Mouse (Mus musculus) activated CD4-positive, CD25-positive, alpha-beta regulatory T cell, adult 9 weeks (primary cell): ENCODE data around the gene Olfr957. TPM values are rescaled to one million over a fixed set of nuclear protein-coding genes. Genes with fewer than 3 reads are reported as not detected.

Experiments
- polyA plus RNA-seq: library from polyadenylated mRNA; unstranded; fragments of 100-300 nt; shearing (Covaris generic); gene quantifications from one replicate; pipeline ENCODE4 v1.2.1, GENCODE M21; 2017

Olfr957 gene
- not detected for polyA plus RNA-seq

DNA sequence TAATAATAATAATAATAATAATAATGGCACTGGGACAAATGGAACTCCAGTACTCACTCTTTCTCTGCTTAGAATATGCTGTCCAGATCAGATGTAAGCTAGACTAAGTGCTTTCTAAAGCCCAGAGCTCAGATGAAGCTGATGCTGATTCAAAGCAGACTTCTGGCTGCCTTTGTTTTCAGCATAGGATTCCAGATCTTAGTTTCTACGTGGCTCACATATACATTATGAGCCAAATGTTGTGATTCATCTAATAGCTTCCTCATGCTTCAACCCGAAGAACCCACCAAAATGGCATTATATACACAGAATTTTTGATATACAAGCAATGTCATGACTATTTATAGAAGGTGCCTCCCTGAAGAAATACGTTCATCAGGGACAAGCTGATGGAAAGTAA, at the start of gene Olfr957:
TSS of gene Olfr957 (minus strand) at position 279 of the 400 bp plus-strand sequence.

DNA sequence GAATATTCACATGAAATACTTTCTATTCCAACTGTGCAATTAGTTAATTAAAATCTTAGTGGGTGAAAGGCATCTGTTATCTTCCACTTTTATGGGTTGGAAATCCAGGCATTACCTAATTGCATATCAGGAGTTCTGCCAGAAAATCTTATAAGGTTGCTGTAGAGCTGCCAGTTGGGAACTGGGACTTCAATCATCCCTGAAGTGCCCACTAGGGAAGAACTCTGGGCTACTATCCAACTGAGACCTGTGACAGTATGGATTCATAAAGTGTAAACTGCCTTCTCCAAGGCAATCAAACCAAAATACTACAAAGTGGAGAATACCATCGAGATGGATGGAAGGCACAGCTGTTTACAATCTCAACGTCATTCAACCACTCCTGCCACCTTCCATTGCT, 38.3 kb upstream of the Olfr957 start, which contains the start of gene Olfr958:
TSS of gene Olfr958 (minus strand) at position 109 of the 400 bp plus-strand sequence.

DNA sequence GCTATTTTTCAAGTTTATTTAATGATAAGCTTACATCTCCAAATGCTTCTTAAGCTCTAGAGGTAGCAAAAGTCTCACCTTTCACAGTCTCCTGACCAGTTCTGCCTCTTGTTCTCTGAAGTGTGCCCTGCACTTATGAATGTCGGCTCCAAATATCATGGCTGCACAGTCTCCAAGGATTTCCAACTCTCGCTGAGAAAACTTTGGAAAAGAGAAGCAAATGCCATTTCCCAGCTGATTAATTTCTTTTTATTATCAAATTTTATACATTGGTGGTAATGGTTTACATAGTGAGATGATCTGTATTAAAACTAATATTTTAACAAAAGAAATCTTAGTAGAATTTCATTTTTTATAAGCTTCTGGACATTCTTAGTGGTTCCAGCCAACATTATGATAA, 21.7 kb downstream of the Olfr957 start, which contains the start of gene Olfr44:
TSS of gene Olfr44 (minus strand) at position 101 of the 400 bp plus-strand sequence.

DNA sequence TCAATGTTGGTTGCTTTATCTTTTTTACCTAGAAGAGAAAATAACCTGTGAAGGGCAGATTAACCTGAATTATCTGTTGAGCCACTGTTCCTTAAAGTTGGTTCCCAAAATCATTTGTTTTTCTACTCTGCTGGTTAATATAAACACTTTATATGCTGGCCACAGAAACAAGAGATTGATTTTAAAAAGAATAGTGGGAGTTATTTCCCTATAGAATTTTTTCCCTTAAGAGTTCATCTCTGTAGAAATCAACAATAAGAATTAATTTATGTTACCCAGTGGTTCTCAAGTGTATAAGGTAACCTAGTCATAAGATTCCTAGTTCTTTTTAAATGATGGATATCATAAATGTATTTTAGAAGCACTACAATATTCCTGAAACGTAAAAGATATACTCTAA, 43.8 kb downstream of the Olfr957 start, which contains the start of gene Olfr955:
TSS of gene Olfr955 (minus strand) at position 101 of the 400 bp plus-strand sequence.

Other genes starting within 250 kb of the Olfr957 start
- not detected for gene Olfr945, start 239.0 kb downstream of the Olfr957 start, polyA plus RNA-seq
- not detected for gene Olfr948, start 189.8 kb downstream of the Olfr957 start, polyA plus RNA-seq
- not detected for gene Olfr951, start 128.4 kb downstream of the Olfr957 start, polyA plus RNA-seq
- not detected for gene Olfr952, start 88.7 kb downstream of the Olfr957 start, polyA plus RNA-seq
- not detected for gene Olfr954, start 59.1 kb downstream of the Olfr957 start, polyA plus RNA-seq
- gene Olfr955, start 43.9 kb downstream of the Olfr957 start, polyA plus RNA-seq = not detected
- gene Olfr44, start 21.8 kb downstream of the Olfr957 start, polyA plus RNA-seq = not detected
- not detected for gene Olfr958, start 38.2 kb upstream of the Olfr957 start, polyA plus RNA-seq
- not detected for gene Olfr959, start 59.8 kb upstream of the Olfr957 start, polyA plus RNA-seq
- gene AW551984, start 88.6 kb upstream of the Olfr957 start, polyA plus RNA-seq = not detected
- gene Olfr148, start 94.8 kb upstream of the Olfr957 start, polyA plus RNA-seq = not detected
- gene Olfr960, start 105.6 kb upstream of the Olfr957 start, polyA plus RNA-seq = not detected
- not detected for gene Olfr961, start 129.3 kb upstream of the Olfr957 start, polyA plus RNA-seq
- not detected for gene Olfr963, start 151.4 kb upstream of the Olfr957 start, polyA plus RNA-seq
- not detected for gene Olfr149, start 191.3 kb upstream of the Olfr957 start, polyA plus RNA-seq
- not detected for gene Olfr965, start 195.5 kb upstream of the Olfr957 start, polyA plus RNA-seq
- not detected for gene Olfr150, start 215.2 kb upstream of the Olfr957 start, polyA plus RNA-seq
- not detected for gene Olfr967, start 230.4 kb upstream of the Olfr957 start, polyA plus RNA-seq